ENCODE assay signal across 27 mouse cellular contexts in genomic region chr4:150775281-150775680, GRCm38 (mm10).
DNase-seq lines count a peak whose midpoint lies in the region; ATAC-seq and TF ChIP-seq lines count a peak whose summit lies in the region.
"Had no signal": no experiment of that assay in that cellular context is flagged by ENCODE, and none has a peak within 500 bp of the region (broad histone marks: within the 10 kb centered on the region; RNA-seq: fewer than 3 reads in every experiment).

No protein-coding gene starts in this region.

- 92% methylated on average over 8 of the region's 8 CpGs for WGBS in heart, embryonic 13.5 days
- WGBS in kidney, postnatal 0 days: 87% methylated on average over 8 of the region's 8 CpGs

- H3K4me2 ChIP-seq in heart, embryonic 13.5 days: no peak overlapping the region
- no peak overlapping the region for H3K4me2 ChIP-seq in kidney, postnatal 0 days (ENCODE audit: low read length)
- H3K4me2 ChIP-seq: embryonic facial prominence, embryonic 12.5 days; forebrain, embryonic 13.5 days; heart, embryonic 15.5 days; hindbrain, embryonic 12.5 days; liver, embryonic 11.5 days; lung, embryonic 15.5 days; midbrain, embryonic 15.5 days had no signal

- no peak for DNase-seq in heart, postnatal 36 days
- DNase-seq in kidney, postnatal 0 days (ENCODE audit: low spot score): no peak
- no peak for DNase-seq in kidney, postnatal 36 days
- DNase-seq in layer of hippocampus, postnatal 10 days (ENCODE audit: low spot score in 2 of 2): no peak
- DNase-seq in cerebellum, postnatal 4 days (ENCODE audit: low spot score in 2 of 2): no peak
- DNase-seq: adrenal gland, postnatal 25 days; cerebellum, adult 8-10 months; cerebellum, postnatal 25 days; gastrocnemius, postnatal 14 days; heart, adult 18-20 months; kidney, postnatal 4 days; layer of hippocampus, postnatal 36 days; left cerebral cortex, postnatal 4 days; right cerebral cortex, adult 18-20 months; spleen, adult 18-20 months; thymus, postnatal 14 days had no signal

- no peak for ATAC-seq in heart, embryonic 13.5 days (ENCODE audit: extremely low read depth, insufficient number of reproducible peaks, low FRiP score, low TSS enrichment)
- no peak for ATAC-seq in kidney, postnatal 0 days (replicated peaks; ENCODE audit: low FRiP score, low read depth)
- ATAC-seq: forebrain, embryonic 13.5 days; intestine, embryonic 16.5 days; midbrain, embryonic 15.5 days had no signal

- H3K27ac ChIP-seq in heart, embryonic 13.5 days (replicated peaks): 0 out of 2 replicates have a peak overlapping the region, but pooled peaks have one; percentile 2
- peak overlapping the region; percentile 43; the same call in 1 of the 2 replicates for H3K27ac ChIP-seq in kidney, postnatal 0 days
- H3K27ac ChIP-seq in embryonic fibroblast, embryonic 13.5 days (ENCODE audit: insufficient read depth, low read length): 0 out of 2 replicates have a peak overlapping the region, but pooled peaks have one; percentile 4
- H3K27ac ChIP-seq: forebrain, embryonic 13.5 days; hindbrain, embryonic 12.5 days; midbrain, embryonic 10.5 days; midbrain, embryonic 15.5 days had no signal

- peaks cover 12% of the 10 kb centered on the region for H3K9me3 ChIP-seq in heart, embryonic 13.5 days
- H3K9me3 ChIP-seq in kidney, postnatal 0 days (replicated peaks; ENCODE audit: low read length): 0 out of 2 replicates have a peak, but pooled peaks cover 4% of the 10 kb centered on the region
- H3K9me3 ChIP-seq: heart, embryonic 15.5 days; lung, embryonic 15.5 days had no signal

- no peaks in the 10 kb centered on the region for H3K27me3 ChIP-seq in heart, embryonic 13.5 days (replicated peaks)
- no peaks in the 10 kb centered on the region for H3K27me3 ChIP-seq in kidney, postnatal 0 days (ENCODE audit: insufficient read depth, low read length)
- H3K27me3 ChIP-seq: embryonic facial prominence, embryonic 12.5 days; forebrain, embryonic 13.5 days; heart, embryonic 15.5 days; hindbrain, embryonic 12.5 days; lung, embryonic 15.5 days; midbrain, embryonic 15.5 days had no signal

- no peak for TF ChIP-seq POLR2A in embryonic fibroblast, embryonic 13.5 days (IDR thresholded peaks at IDR 0.05; ENCODE audit: low read depth, low read length)

- H3K4me3 ChIP-seq in heart, embryonic 13.5 days: no peak overlapping the region
- H3K4me3 ChIP-seq in kidney, postnatal 0 days (replicated peaks; ENCODE audit: low read depth, low read length): no peak overlapping the region
- no peak overlapping the region for H3K4me3 ChIP-seq in embryonic fibroblast, embryonic 13.5 days (ENCODE audit: insufficient read depth, low read length)
- H3K4me3 ChIP-seq: embryonic facial prominence, embryonic 12.5 days; forebrain, embryonic 13.5 days; heart, embryonic 15.5 days; hindbrain, embryonic 12.5 days; lung, embryonic 15.5 days; midbrain, embryonic 10.5 days; midbrain, embryonic 15.5 days had no signal

- no peak overlapping the region for H3K9ac ChIP-seq in heart, embryonic 13.5 days
- no peak overlapping the region for H3K9ac ChIP-seq in kidney, postnatal 0 days (ENCODE audit: low read depth, low read length)
- H3K9ac ChIP-seq: embryonic facial prominence, embryonic 12.5 days; forebrain, embryonic 13.5 days; heart, embryonic 15.5 days; hindbrain, embryonic 12.5 days; lung, embryonic 15.5 days; midbrain, embryonic 15.5 days had no signal

- intact Hi-C loops in heart, postnatal 36 days (cut with DNase I): loop anchor here (5.0 kb wide), 1 partner anchor 77 kb away; the partner anchor contains the start of gene Errfi1

- peaks cover 14% of the 10 kb centered on the region for H3K4me1 ChIP-seq in heart, embryonic 13.5 days
- H3K4me1 ChIP-seq in kidney, postnatal 0 days (replicated peaks; ENCODE audit: insufficient read depth, low read length): peaks cover 7% of the 10 kb centered on the region
- peaks cover 6% of the 10 kb centered on the region for H3K4me1 ChIP-seq in embryonic fibroblast, embryonic 13.5 days (ENCODE audit: control insufficient read depth, insufficient read depth, low read length)
- H3K4me1 ChIP-seq: forebrain, embryonic 13.5 days; midbrain, embryonic 15.5 days had no signal

- TF ChIP-seq CTCF in kidney, postnatal 0 days (IDR thresholded peaks at IDR 0.05; ENCODE audit: low read depth): no peak
- TF ChIP-seq CTCF in embryonic fibroblast, embryonic 13.5 days (IDR thresholded peaks at IDR 0.05; ENCODE audit: borderline replicate concordance, insufficient read depth, low read length): no peak

- no peaks in the 10 kb centered on the region for H3K36me3 ChIP-seq in heart, embryonic 13.5 days
- no peaks in the 10 kb centered on the region for H3K36me3 ChIP-seq in kidney, postnatal 0 days (ENCODE audit: insufficient read depth, low read length)
- H3K36me3 ChIP-seq: embryonic facial prominence, embryonic 12.5 days; heart, embryonic 15.5 days; hindbrain, embryonic 12.5 days; lung, embryonic 15.5 days; midbrain, embryonic 10.5 days; midbrain, embryonic 15.5 days had no signal
